In genomic region chr7:126759050-126759671, GRCm38 (mm10) we compare ENCODE assay signal across 8 mouse cellular contexts. TPM values are rescaled to one million over a fixed set of nuclear protein-coding genes. Genes with fewer than 3 reads are reported as not detected.
A peak's percentile ranks its signal among the peaks of the same experiment; 100 is the strongest.
DNase-seq lines count a peak whose midpoint lies in the region; ATAC-seq and TF ChIP-seq lines count a peak whose summit lies in the region.

Gene Mapk3 (plus strand): TSS chr7:126759601.

- H3K4me2 ChIP-seq in embryonic facial prominence, embryonic 11.5 days (ENCODE audit: low read depth, low read length) = peak within 1 kb of the TSS; percentile 85
- H3K4me2 ChIP-seq in intestine, postnatal 0 days (replicated peaks; ENCODE audit: low read depth) = peak within 1 kb of the TSS; percentile 88
- peak within 1 kb of the TSS; percentile 96 for H3K4me2 ChIP-seq in midbrain, embryonic 11.5 days

- H3K27me3 ChIP-seq in embryonic facial prominence, embryonic 11.5 days (ENCODE audit: control insufficient read depth, insufficient read depth, low read length) = no peaks in the 10 kb centered on the region
- H3K27me3 ChIP-seq in intestine, postnatal 0 days (replicated peaks; ENCODE audit: control insufficient read depth, insufficient read depth, low read length) = no peaks in the 10 kb centered on the region
- no peaks in the 10 kb centered on the region for H3K27me3 ChIP-seq in midbrain, embryonic 11.5 days (ENCODE audit: control insufficient read depth, insufficient read depth, low read length)

- 1% methylated on average over 11 of the region's 38 CpGs for WGBS in embryonic facial prominence, embryonic 11.5 days
- 1% methylated on average over 15 of the region's 38 CpGs for WGBS in intestine, postnatal 0 days
- WGBS in midbrain, embryonic 11.5 days = 0% methylated on average over 20 of the region's 38 CpGs

- no peaks in the 10 kb centered on the region; the same call in 1 of the 2 replicates for H3K36me3 ChIP-seq in embryonic facial prominence, embryonic 11.5 days (replicated peaks; ENCODE audit: control insufficient read depth, insufficient read depth, low read depth, low read length)
- H3K36me3 ChIP-seq in intestine, postnatal 0 days (ENCODE audit: control insufficient read depth, insufficient read depth) = peaks cover 23% of the 10 kb centered on the region
- peaks cover under 1% of the 10 kb centered on the region; the same call in 1 of the 2 replicates for H3K36me3 ChIP-seq in midbrain, embryonic 11.5 days (ENCODE audit: control insufficient read depth, insufficient read depth, low read length)

- peak within 1 kb of the TSS; percentile 89 for H3K9ac ChIP-seq in embryonic facial prominence, embryonic 11.5 days (replicated peaks; ENCODE audit: low read length)
- peak within 1 kb of the TSS; percentile 83 for H3K9ac ChIP-seq in intestine, postnatal 0 days (ENCODE audit: low read depth, low read length)
- peak within 1 kb of the TSS; percentile 89 for H3K9ac ChIP-seq in midbrain, embryonic 11.5 days (ENCODE audit: low read length)

- peak; percentile 78 for DNase-seq in 3134 (ENCODE audit: extremely low read depth, insufficient read length, low spot score)
- DNase-seq in adrenal gland, postnatal 25 days = peak; percentile 90
- DNase-seq in embryonic facial prominence, embryonic 11.5 days (ENCODE audit: low spot score) = peak; percentile 95
- DNase-seq in left cerebral cortex, postnatal 4 days = peak; percentile 93
- peak; percentile 99 for DNase-seq in midbrain, embryonic 11.5 days (ENCODE audit: low spot score, missing footprints)
- DNase-seq in right cerebral cortex, postnatal 4 days = peak; percentile 89

- intact Hi-C loops in left cerebral cortex, postnatal 4 days (cut with DNase I) = loop anchor here (5.0 kb wide), 1 partner anchor 57 kb away; no protein-coding TSS in a partner anchor

- no peaks in the 10 kb centered on the region for H3K4me1 ChIP-seq in embryonic facial prominence, embryonic 11.5 days (ENCODE audit: control insufficient read depth, insufficient read depth, low read length)
- H3K4me1 ChIP-seq in intestine, postnatal 0 days (replicated peaks; ENCODE audit: control insufficient read depth, insufficient read depth, low read length) = peaks cover 19% of the 10 kb centered on the region
- peaks cover 12% of the 10 kb centered on the region for H3K4me1 ChIP-seq in midbrain, embryonic 11.5 days (ENCODE audit: control insufficient read depth, insufficient read depth, low read length)

- peak; percentile 83 for TF ChIP-seq CTCF in intestine, postnatal 0 days (IDR thresholded peaks at IDR 0.05; ENCODE audit: low read depth)

- H3K4me3 ChIP-seq in embryonic facial prominence, embryonic 11.5 days (ENCODE audit: low read depth, low read length) = peak within 1 kb of the TSS; percentile 74
- H3K4me3 ChIP-seq in intestine, postnatal 0 days (ENCODE audit: low read depth, low read length) = peak within 1 kb of the TSS; percentile 88
- H3K4me3 ChIP-seq in midbrain, embryonic 11.5 days (ENCODE audit: low read depth, low read length) = peak within 1 kb of the TSS; percentile 75

- H3K9me3 ChIP-seq in embryonic facial prominence, embryonic 11.5 days (replicated peaks; ENCODE audit: control insufficient read depth, low read length) = no peaks in the 10 kb centered on the region
- H3K9me3 ChIP-seq in intestine, postnatal 0 days (ENCODE audit: control insufficient read depth) = no peaks in the 10 kb centered on the region
- no peaks in the 10 kb centered on the region for H3K9me3 ChIP-seq in midbrain, embryonic 11.5 days (ENCODE audit: control insufficient read depth, low read length)

- peak; percentile 36; the same call in 1 of the 2 replicates for ATAC-seq in embryonic facial prominence, embryonic 11.5 days (replicated peaks; ENCODE audit: insufficient number of reproducible peaks, low FRiP score, low TSS enrichment, low read depth)
- peak; percentile 82 for ATAC-seq in granulocyte monocyte progenitor cell, adult 5-6 weeks (replicated peaks; ENCODE audit: poor library complexity, severe bottlenecking)
- ATAC-seq in intestine, postnatal 0 days = peak; percentile 66
- ATAC-seq in midbrain, embryonic 11.5 days (ENCODE audit: low FRiP score) = peak; percentile 80

- peak within 1 kb of the TSS; percentile 77 for H3K27ac ChIP-seq in embryonic facial prominence, embryonic 11.5 days (replicated peaks; ENCODE audit: low read depth, low read length)
- H3K27ac ChIP-seq in intestine, postnatal 0 days (ENCODE audit: low read depth, low read length) = peak within 1 kb of the TSS; percentile 95
- peak within 1 kb of the TSS; percentile 65 for H3K27ac ChIP-seq in midbrain, embryonic 11.5 days (ENCODE audit: low read depth, low read length)

RNA-seq across cellular contexts. Expression of gene Mapk3, which starts in this region (rescaled TPM):
- total RNA-seq in adrenal gland, postnatal 25 days (2021) = 142 and 170 TPM in 2 replicates
- polyA plus RNA-seq in embryonic facial prominence, embryonic 11.5 days (2014; fragmentation: Nextera tagmentation; extraction: Ambion mirVana) = 37.1 and 44.9 TPM in 2 replicates
- 90.7 and 111 TPM in 2 replicates for total RNA-seq in granulocyte monocyte progenitor cell, adult 5-6 weeks (2014; fragmentation: Nextera tagmentation)
- 52.5 and 53.0 TPM in 2 replicates for total RNA-seq in granulocyte monocyte progenitor cell, adult 5-6 weeks (2017)
- polyA plus RNA-seq in intestine, postnatal 0 days (2015; fragmentation: Nextera tagmentation; extraction: Ambion mirVana) = 131 and 142 TPM in 2 replicates
- total RNA-seq in left cerebral cortex, postnatal 4 days (2021) = 100 to 1,000 TPM; 196 to 202 TPM
- 41.0 and 45.2 TPM in 2 replicates for polyA plus RNA-seq in midbrain, embryonic 11.5 days (2014; fragmentation: Nextera tagmentation; extraction: Ambion mirVana)

Comparison
In these comparisons a context has a peak if more than half of its experiments do, and no peak if none do; other contexts are left out.
1. Peak in every context shown above with its lines: DNase-seq, ATAC-seq, H3K4me3 ChIP-seq and H3K27ac ChIP-seq.